Mouse (Mus musculus) splenic B cell, adult 2 months (primary cell): ENCODE results near the gene Trpm5.

Source experiments
- DNase-seq: peaks from one replicate; pipeline ENCODE4 v3.0.0-alpha.2; 2011; ENCODE audit warnings: low read depth, low spot score
- H3K27me3 ChIP-seq: 2 replicates; pipeline ENCODE4 v1.6.1; 2012; ENCODE audit warnings: mild to moderate bottlenecking, low read length, moderate library complexity, mixed read lengths; ENCODE audit not compliant: control insufficient read depth, poor library complexity, insufficient read depth, severe bottlenecking
- H3K36me3 ChIP-seq: 2 replicates; pipeline ENCODE4 v1.6.1; 2012; ENCODE audit warnings: mild to moderate bottlenecking, low read length, moderate library complexity, mixed read lengths; ENCODE audit not compliant: control insufficient read depth, poor library complexity, insufficient read depth, severe bottlenecking

Trpm5 gene

GRCm38 (mm10) chr7:143082024-143082423 lies 12.4 kb downstream of the Trpm5 start:
- H3K36me3 ChIP-seq: no peaks in the 10 kb centered on the region
- no peak for DNase-seq

GRCm38 (mm10) chr7:143077351-143077750 lies 17.1 kb downstream of the Trpm5 start:
- no peak for DNase-seq
- no peaks in the 10 kb centered on the region; the same call in 1 of the 2 replicates for H3K36me3 ChIP-seq
- H3K27me3 ChIP-seq: no peaks in the 10 kb centered on the region

More at GRCm38 (mm10) chr7:143082024-143082423, 12.4 kb downstream of the Trpm5 start:
- no peaks in the 10 kb centered on the region for H3K27me3 ChIP-seq

DNA sequence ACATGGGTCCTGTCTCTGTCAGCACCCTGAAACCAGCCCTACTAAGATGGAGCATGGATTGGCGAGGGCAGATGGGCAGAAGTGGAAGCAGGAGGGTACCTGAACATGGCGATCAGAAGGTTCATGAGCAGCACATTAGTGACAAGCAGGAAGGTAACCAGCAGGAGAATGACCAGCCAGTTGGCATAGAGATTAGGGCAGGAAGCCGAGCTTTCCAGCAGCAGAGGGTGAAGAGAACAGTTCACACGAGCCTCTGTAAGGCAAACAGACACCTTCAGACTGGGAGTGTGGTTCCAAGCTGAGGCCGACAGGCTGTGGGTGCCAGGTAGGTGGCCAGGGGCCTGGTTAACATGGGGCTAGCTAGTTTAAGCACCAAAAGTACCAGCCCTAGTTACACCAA lies 19.0 kb downstream of the Trpm5 start:
- Histone ChIP-seq H3K27me3 (no peaks in the 10 kb centered on the region), H3K36me3 (no peaks in the 10 kb centered on the region; the same call in 1 of the 2 replicates)
- DNase-seq: no peak

DNA sequence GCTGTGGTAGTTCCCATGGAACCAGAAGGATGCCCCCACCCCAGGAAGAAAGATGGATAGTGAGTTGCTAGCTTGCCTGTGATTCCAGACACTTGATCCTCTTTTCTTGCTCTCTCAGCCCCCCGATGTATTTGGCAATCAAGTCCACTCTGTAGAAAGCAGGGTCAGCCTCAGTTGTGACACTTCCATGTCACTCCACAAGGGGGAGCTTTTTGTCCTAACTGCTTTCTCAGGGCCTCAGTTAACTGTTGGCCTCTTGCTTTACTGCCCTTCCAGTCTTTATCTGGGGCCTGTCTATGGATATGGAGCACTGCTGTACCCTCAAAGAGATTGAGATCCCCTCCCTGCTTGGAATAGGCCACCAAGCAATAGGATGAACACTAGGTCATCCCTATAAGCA lies 21.4 kb downstream of the Trpm5 start:
- DNase-seq: peak; percentile 76
- H3K36me3 ChIP-seq: no peaks in the 10 kb centered on the region; the same call in 1 of the 2 replicates

GRCm38 (mm10) chr7:143072605-143073004 lies 21.8 kb downstream of the Trpm5 start:
- Histone ChIP-seq H3K36me3 (no peaks in the 10 kb centered on the region; the same call in 1 of the 2 replicates), H3K27me3 (no peaks in the 10 kb centered on the region)
- DNase-seq: no peak

More for the DNA sequence above, 21.4 kb downstream of the Trpm5 start:
- H3K27me3 ChIP-seq: no peaks in the 10 kb centered on the region

DNA sequence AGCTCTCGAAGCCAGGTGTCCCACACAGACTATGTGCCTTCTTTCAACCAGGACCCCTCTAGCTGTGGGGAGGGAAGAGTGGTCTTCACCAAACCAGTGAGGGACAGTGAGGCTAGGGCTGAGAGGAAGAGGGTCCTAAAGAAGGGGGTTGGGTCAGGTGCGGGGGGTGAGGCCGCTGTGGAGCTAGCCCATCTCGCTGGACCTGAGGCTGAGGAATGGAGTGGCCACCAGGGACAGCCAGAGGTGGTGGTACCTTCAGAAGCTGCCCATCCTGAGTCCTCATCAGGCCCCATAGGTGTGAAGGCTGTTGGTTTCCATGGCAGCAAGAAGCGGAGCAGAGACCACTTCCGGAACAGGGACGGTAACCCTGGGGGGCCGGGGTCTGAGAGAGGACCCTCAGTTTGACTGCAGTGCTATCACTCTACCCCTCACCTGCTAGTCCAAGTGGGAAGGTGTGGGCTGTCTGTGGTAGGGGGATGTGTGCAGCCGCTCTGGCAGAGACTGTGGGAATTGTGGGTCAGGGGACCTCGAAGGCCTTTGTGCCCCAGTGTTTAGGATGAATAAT lies 23.9 kb downstream of the Trpm5 start:
- Histone ChIP-seq H3K27me3 (no peaks in the 10 kb centered on the region), H3K36me3 (no peaks in the 10 kb centered on the region; the same call in 1 of the 2 replicates)
- no peak for DNase-seq

- peaks cover 3% of the 10 kb centered on the region for H3K36me3 ChIP-seq
- no peak for DNase-seq
- no peaks in the 10 kb centered on the region for H3K27me3 ChIP-seq
Observed at GRCm38 (mm10) chr7:143069751-143070400, 24.6 kb downstream of the Trpm5 start.

- H3K36me3 ChIP-seq: peaks cover 3% of the 10 kb centered on the region
- H3K27me3 ChIP-seq: no peaks in the 10 kb centered on the region
- DNase-seq: peak; percentile 99
Observed at GRCm38 (mm10) chr7:143068882-143069591, 25.4 kb downstream of the Trpm5 start, which contains the start of gene Tssc4. Gene Tssc4, plus strand, starts transcription at chr7:143069249.

GRCm38 (mm10) chr7:143068316-143068881 lies 26.0 kb downstream of the Trpm5 start:
- DNase-seq: no peak
- H3K36me3 ChIP-seq: peaks cover 3% of the 10 kb centered on the region
- H3K27me3 ChIP-seq: no peaks in the 10 kb centered on the region

GRCm38 (mm10) chr7:143067897-143068296 lies 26.5 kb downstream of the Trpm5 start:
- Histone ChIP-seq H3K36me3 (peaks cover 6% of the 10 kb centered on the region), H3K27me3 (no peaks in the 10 kb centered on the region)
- DNase-seq: no peak

- no peak for DNase-seq
- Histone ChIP-seq H3K27me3 (no peaks in the 10 kb centered on the region), H3K36me3 (peaks cover 7% of the 10 kb centered on the region)
Observed at GRCm38 (mm10) chr7:143067469-143067868, 27.0 kb downstream of the Trpm5 start.

DNA sequence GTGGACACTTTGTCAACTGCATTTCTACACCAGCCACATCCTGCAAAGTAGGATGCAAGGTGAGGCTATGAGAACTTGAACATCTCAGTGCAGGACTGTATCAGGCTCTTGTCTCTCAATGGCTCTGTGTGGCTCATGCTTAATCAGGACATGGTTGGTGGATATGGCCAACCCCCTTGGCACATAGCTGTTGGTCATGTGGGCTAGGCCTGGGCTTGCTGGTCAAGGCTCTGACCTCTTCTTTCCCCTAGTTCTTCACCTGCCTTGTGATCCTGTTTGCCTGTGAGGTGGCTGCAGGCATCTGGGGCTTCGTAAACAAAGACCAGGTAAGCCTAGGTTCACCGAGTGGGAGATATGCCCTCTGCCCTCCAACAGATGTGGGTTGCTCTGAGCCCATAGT lies 28.8 kb downstream of the Trpm5 start:
- DNase-seq: no peak
- H3K27me3 ChIP-seq: no peaks in the 10 kb centered on the region
- H3K36me3 ChIP-seq: peaks cover 8% of the 10 kb centered on the region

GRCm38 (mm10) chr7:143064226-143064625 lies 30.2 kb downstream of the Trpm5 start:
- Histone ChIP-seq H3K27me3 (no peaks in the 10 kb centered on the region), H3K36me3 (peaks cover 8% of the 10 kb centered on the region)
- DNase-seq: no peak

DNA sequence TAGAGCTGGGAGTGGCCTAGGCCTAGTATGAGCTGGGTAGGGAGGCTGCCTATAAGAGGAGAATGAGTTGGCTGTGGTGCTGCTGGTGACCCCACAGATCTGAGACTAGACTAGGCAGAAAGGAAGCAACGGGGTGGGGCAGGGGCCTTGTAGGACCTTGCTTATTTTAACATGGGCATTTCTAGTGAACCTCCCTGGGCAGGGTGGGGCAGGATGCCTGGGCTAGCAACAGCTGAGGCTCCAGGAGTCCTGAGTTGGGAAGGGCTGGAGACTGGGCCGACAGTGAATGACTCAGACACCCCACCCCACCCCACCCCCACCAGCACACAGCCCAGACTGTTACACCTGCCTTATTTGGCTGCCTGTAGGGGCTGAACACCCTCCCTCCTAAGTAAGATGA lies 31.7 kb downstream of the Trpm5 start:
- no peaks in the 10 kb centered on the region for H3K27me3 ChIP-seq
- peaks cover 8% of the 10 kb centered on the region for H3K36me3 ChIP-seq
- no peak for DNase-seq
